Mouse (Mus musculus): ENCODE measurements around the gene Gm7138.

- TF ChIP-seq CTCF (conservative IDR thresholded peaks at IDR 0.05; ENCODE audit: low read length) (no peak), NANOG (IDR thresholded peaks at IDR 0.05; ENCODE audit: borderline replicate concordance, low read length) (no peak), POU5F1 (IDR thresholded peaks at IDR 0.05; ENCODE audit: borderline replicate concordance, low read length) (no peak)
Observed at GRCm38 (mm10) chr10:77788621-77789020, 11.9 kb upstream of the Gm7138 start.

All from E14TG2a.4 (cell line).